Mouse (Mus musculus): ENCODE measurements around the gene Ube2e1. TPM values are rescaled to one million over a fixed set of nuclear protein-coding genes. Genes with fewer than 3 reads are reported as not detected.
A peak's percentile ranks its signal among the peaks of the same experiment; 100 is the strongest.
"Not testable (repeated sequence)": the region's sequence is repeated elsewhere in the genome, so short reads cannot be mapped to it uniquely, and the experiment has no call there.

Gene Ube2e1
- total RNA-seq, 2 experiments from 2014 or later = 119 to 123 TPM

GRCm38 (mm10) chr14:18284581-18284980, 47.1 kb downstream of the Ube2e1 start:
- intact Hi-C loops (cut with DNase I) = loop anchor here (5.0 kb wide), 1 partner anchor 72 kb away; no protein-coding TSS in a partner anchor
- no peak overlapping the region for H3K27ac ChIP-seq
- no peak for DNase-seq (ENCODE audit: extremely low spot score in 1 of 2, low spot score in 2 of 2)
- no peak overlapping the region for H3K4me3 ChIP-seq
- TF ChIP-seq CTCF (IDR thresholded peaks at IDR 0.05) = peak; percentile 65

- Histone ChIP-seq H3K27ac (no peak overlapping the region), H3K4me3 (no peak overlapping the region)
- intact Hi-C loops (cut with DNase I) = loop anchor here (5.0 kb wide), 1 partner anchor 68 kb away; no protein-coding TSS in a partner anchor
- no peak for TF ChIP-seq CTCF (IDR thresholded peaks at IDR 0.05)
- DNase-seq (ENCODE audit: extremely low spot score in 1 of 2, low spot score in 2 of 2) = no peak
Measured at GRCm38 (mm10) chr14:18280375-18280774, 51.3 kb downstream of the Ube2e1 start.

GRCm38 (mm10) chr14:18274526-18274925, 57.1 kb downstream of the Ube2e1 start:
- Histone ChIP-seq H3K4me3 (no peak overlapping the region), H3K27ac (no peak overlapping the region)
- intact Hi-C loops (cut with DNase I) = no loop called here
- DNase-seq (ENCODE audit: extremely low spot score in 1 of 2, low spot score in 2 of 2) = no peak
- TF ChIP-seq CTCF (IDR thresholded peaks at IDR 0.05) = no peak

GRCm38 (mm10) chr14:18271666-18272065, 60.0 kb downstream of the Ube2e1 start:
- Histone ChIP-seq H3K4me3 (peak overlapping the region; percentile 79), H3K27ac (peak overlapping the region; percentile 96)
- intact Hi-C loops (cut with DNase I) = loop anchor here (1.0 to 2.0 kb wide), 2 partner anchors 32 to 55 kb away; partner anchors contain the start of gene Nr1d2
- no peak for DNase-seq (ENCODE audit: extremely low spot score in 1 of 2, low spot score in 2 of 2)
- no peak for TF ChIP-seq CTCF (IDR thresholded peaks at IDR 0.05)

- peak within 1 kb of the TSS; percentile 79 for H3K4me3 ChIP-seq
- H3K27ac ChIP-seq = peak within 1 kb of the TSS; percentile 96
- DNase-seq (ENCODE audit: extremely low spot score in 1 of 2, low spot score in 2 of 2) = peak; percentile 97 to 99
- intact Hi-C loops (cut with DNase I) = loop anchor here (1.0 to 2.0 kb wide), 3 partner anchors 31 to 61 kb away; partner anchors contain the start of genes Nr1d2 and Ube2e1
- TF ChIP-seq CTCF (IDR thresholded peaks at IDR 0.05) = peak; percentile 33
Measured at GRCm38 (mm10) chr14:18270529-18271441, 60.9 kb downstream of the Ube2e1 start, which contains the start of the genes Nkiras1 and Rpl15. Gene Nkiras1 (plus strand): TSS chr14:18271136. Gene Rpl15 (minus strand): TSS chr14:18271391.

- Histone ChIP-seq H3K4me3 (peak overlapping the region; percentile 79), H3K27ac (peak overlapping the region; percentile 81)
- not testable (repeated sequence) for DNase-seq (ENCODE audit: extremely low spot score in 1 of 2, low spot score in 2 of 2)
- intact Hi-C loops (cut with DNase I) = loop anchor here (1.0 to 2.0 kb wide), 2 partner anchors 57 to 61 kb away; partner anchors contain the start of gene Ube2e1
Measured at GRCm38 (mm10) chr14:18269947-18270528, 61.6 kb downstream of the Ube2e1 start.

GRCm38 (mm10) chr14:18263427-18263826, 68.2 kb downstream of the Ube2e1 start:
- H3K4me3 ChIP-seq = no peak overlapping the region
- no peak for DNase-seq (ENCODE audit: extremely low spot score in 1 of 2, low spot score in 2 of 2)
- TF ChIP-seq CTCF (IDR thresholded peaks at IDR 0.05) = no peak
- intact Hi-C loops (cut with DNase I) = loop anchor here (2.0 kb wide), 1 partner anchor 25 kb away; the partner anchor contains the start of gene Nr1d2
- no peak overlapping the region for H3K27ac ChIP-seq

- no peak for DNase-seq (ENCODE audit: extremely low spot score in 1 of 2, low spot score in 2 of 2)
- no peak for TF ChIP-seq CTCF (IDR thresholded peaks at IDR 0.05)
- Histone ChIP-seq H3K4me3 (no peak overlapping the region), H3K27ac (no peak overlapping the region)
- intact Hi-C loops (cut with DNase I) = no loop called here
Measured at GRCm38 (mm10) chr14:18261203-18261602, 70.5 kb downstream of the Ube2e1 start.

GRCm38 (mm10) chr14:18242638-18243130, 89.0 kb downstream of the Ube2e1 start:
- intact Hi-C loops (cut with DNase I) = no loop called here
- no peak for TF ChIP-seq CTCF (IDR thresholded peaks at IDR 0.05)
- DNase-seq (ENCODE audit: extremely low spot score in 1 of 2, low spot score in 2 of 2) = no peak
- no peak overlapping the region for H3K27ac ChIP-seq
- H3K4me3 ChIP-seq = no peak overlapping the region

GRCm38 (mm10) chr14:18241786-18242185, 89.9 kb downstream of the Ube2e1 start:
- H3K4me3 ChIP-seq = no peak overlapping the region
- no peak for DNase-seq (ENCODE audit: extremely low spot score in 1 of 2, low spot score in 2 of 2)
- intact Hi-C loops (cut with DNase I) = no loop called here
- no peak overlapping the region for H3K27ac ChIP-seq
- no peak for TF ChIP-seq CTCF (IDR thresholded peaks at IDR 0.05)

- intact Hi-C loops (cut with DNase I) = no loop called here
- TF ChIP-seq CTCF (IDR thresholded peaks at IDR 0.05) = no peak
- Histone ChIP-seq H3K4me3 (no peak overlapping the region; the same call in 1 of the 2 replicates), H3K27ac (peak overlapping the region; percentile 8; the same call in 1 of the 2 replicates)
- DNase-seq (ENCODE audit: extremely low spot score in 1 of 2, low spot score in 2 of 2) = no peak
Measured at GRCm38 (mm10) chr14:18240132-18240531, 91.5 kb downstream of the Ube2e1 start.
